Mouse (Mus musculus) forebrain, embryonic 16.5 days (tissue): ENCODE measurements around the gene Atad3a. TPM values are rescaled to one million over a fixed set of nuclear protein-coding genes. Genes with fewer than 3 reads are reported as not detected.

Experiments
- ATAC-seq: fragments of 200-750 bp; cut with Nextera tagmentation; 2 replicates; pipeline ENCODE4 v1.8.0; 2017; ENCODE audit warnings: mild to moderate bottlenecking, moderate library complexity
- H3K27ac ChIP-seq: fragments of 300-500 bp; sonication (generic); 2 replicates; pipeline ENCODE4 v1.5.1; 2014; ENCODE audit warnings: low read length, control low read depth
- H3K27me3 ChIP-seq: fragments of 300-500 bp; sonication (generic); replicated peaks from 2 replicates; pipeline ENCODE4 v1.6.1; 2014; ENCODE audit warnings: low read length; ENCODE audit not compliant: control insufficient read depth, insufficient read depth
- H3K36me3 ChIP-seq: fragments of 300-500 bp; sonication (generic); 2 replicates; pipeline ENCODE4 v1.6.1; 2014; ENCODE audit not compliant: control insufficient read depth, insufficient read depth
- H3K4me1 ChIP-seq: fragments of 300-500 bp; sonication (generic); replicated peaks from 2 replicates; pipeline ENCODE4 v1.6.1; 2014; ENCODE audit warnings: low read length; ENCODE audit not compliant: control insufficient read depth, insufficient read depth
- H3K4me2 ChIP-seq: fragments of 300-500 bp; sonication (generic); 2 replicates; pipeline ENCODE4 v1.6.1; 2014; ENCODE audit warnings: mild to moderate bottlenecking, low read length, control low read depth
- H3K4me3 ChIP-seq: fragments of 300-500 bp; sonication (generic); replicated peaks from 2 replicates; pipeline ENCODE4 v1.5.1; 2014; ENCODE audit warnings: mild to moderate bottlenecking, low read length, control low read depth
- H3K9ac ChIP-seq: fragments of 300-500 bp; sonication (generic); replicated peaks from 2 replicates; pipeline ENCODE4 v1.6.1; 2014; ENCODE audit warnings: low read depth, low read length, control low read depth
- H3K9me3 ChIP-seq: fragments of 300-500 bp; sonication (generic); 2 replicates; pipeline ENCODE4 v1.6.1; 2016; ENCODE audit warnings: low read length; ENCODE audit not compliant: control insufficient read depth
- WGBS: fragments of 180-500 bp; shearing (Covaris S2); extraction: QIAGEN DNeasy Blood & Tissue Kit; methylation state at CpG from one replicate; pipeline ENCODE4 v1.1.7; 2014; 5-methylcytosine and 5-hydroxymethylcytosine counted together
- polyA plus RNA-seq: library from polyadenylated mRNA; unstranded; fragments of >200 nt; fragmentation: Nextera tagmentation; extraction: Ambion mirVana; gene quantifications from 2 replicates; pipeline ENCODE4 v1.2.1, GENCODE M21; 2015

Gene Atad3a
- polyA plus RNA-seq: 98.2 and 101 TPM in 2 replicates

DNA sequence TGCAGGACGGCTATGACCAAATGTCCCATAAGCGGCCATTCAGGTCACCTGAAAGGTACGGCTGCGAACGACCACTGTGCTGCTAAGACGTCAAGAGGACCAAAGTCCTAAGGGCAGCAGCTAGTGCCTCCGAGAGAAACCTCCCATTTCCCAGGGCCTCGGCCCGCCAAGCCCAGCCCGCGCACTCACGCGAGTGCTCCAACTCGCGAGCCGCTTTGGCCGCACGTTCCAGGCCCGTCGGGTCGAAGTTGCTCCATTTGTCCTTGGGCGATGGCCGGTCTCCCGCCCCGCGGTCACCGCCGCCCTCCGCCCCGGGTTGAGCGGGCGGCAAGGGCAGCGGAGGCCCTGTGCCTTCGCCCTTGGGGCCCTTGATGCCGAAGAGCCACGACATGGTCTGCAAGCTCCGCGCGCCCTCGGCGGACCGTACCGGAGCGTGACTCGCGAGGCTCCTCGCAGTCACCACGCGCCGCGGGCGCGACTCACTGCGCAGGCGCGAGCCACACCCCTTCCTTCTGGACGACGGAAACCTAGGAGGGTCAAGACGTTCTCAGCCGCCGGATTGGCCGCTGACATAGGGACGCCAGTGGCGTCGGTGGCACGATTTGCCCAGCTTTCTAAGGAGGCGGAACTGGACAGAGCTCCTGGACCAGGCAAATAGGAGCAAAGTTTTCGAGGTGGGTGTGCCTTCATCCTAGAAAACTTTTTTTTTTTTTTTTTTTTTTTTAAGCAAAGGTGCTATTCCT lies at the start of gene Atad3a:
Gene Atad3a, minus strand, starts transcription at position 481 of the 743 bp plus-strand sequence.
- ATAC-seq: peak; percentile 96
- Histone ChIP-seq H3K4me1 (peaks cover 20% of the 10 kb centered on the region), H3K27ac (no peak within 1 kb of the TSS), H3K9ac (peak within 1 kb of the TSS; percentile 73), H3K9me3 (no peaks in the 10 kb centered on the region), H3K27me3 (no peaks in the 10 kb centered on the region), H3K4me3 (peak within 1 kb of the TSS; percentile 80), H3K4me2 (peak within 1 kb of the TSS; percentile 97), H3K36me3 (no peaks in the 10 kb centered on the region)
- WGBS: under 1% methylated on average over 67 of the region's 68 CpGs

GRCm38 (mm10) chr4:155807841-155808240 lies 46.9 kb upstream of the Atad3a start:
- no peak for ATAC-seq
- peaks cover 21% of the 10 kb centered on the region for H3K36me3 ChIP-seq
- no peaks in the 10 kb centered on the region for H3K9me3 ChIP-seq
- H3K4me2 ChIP-seq: no peak overlapping the region
- 92% methylated on average over 3 of the region's 3 CpGs for WGBS
- peaks cover 23% of the 10 kb centered on the region for H3K4me1 ChIP-seq
- H3K27ac ChIP-seq: no peak overlapping the region
- H3K27me3 ChIP-seq: no peaks in the 10 kb centered on the region
- no peak overlapping the region for H3K4me3 ChIP-seq
- no peak overlapping the region for H3K9ac ChIP-seq

DNA sequence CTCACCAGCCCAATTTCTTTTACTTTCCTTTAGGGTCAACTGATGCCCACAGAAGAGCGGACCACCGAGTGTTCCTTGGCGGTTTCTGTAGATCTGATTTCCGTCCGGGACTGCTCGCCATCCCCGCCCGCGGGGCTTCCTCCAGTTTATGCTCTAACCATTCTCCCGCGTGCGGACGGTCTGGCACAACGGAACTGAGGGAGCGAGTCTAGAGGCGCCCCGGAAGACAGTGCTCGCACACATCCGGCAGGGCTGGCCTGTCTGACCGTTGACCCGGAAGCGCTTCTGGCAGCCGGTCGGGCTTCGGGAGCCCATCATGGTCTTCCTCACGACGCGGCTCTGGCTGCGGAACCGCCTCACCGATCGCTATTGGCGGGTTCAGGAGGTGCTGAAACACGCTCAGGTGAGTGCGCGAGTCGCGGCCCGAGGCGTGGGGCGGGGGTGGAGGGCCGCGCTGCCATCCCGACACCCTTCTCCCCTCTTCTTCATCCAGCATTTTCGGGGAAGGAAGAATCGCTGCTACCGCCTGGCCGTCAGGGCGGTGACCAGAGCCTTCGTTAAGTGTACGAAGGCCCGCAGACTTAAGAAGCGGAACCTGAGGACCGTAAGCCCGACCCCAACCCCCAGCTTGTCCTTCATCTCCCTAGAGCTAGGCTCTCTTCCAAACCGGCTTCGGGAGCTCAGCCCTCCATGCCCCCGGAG lies 42.6 kb upstream of the Atad3a start:
- peak overlapping the region; percentile 79 for H3K4me2 ChIP-seq
- H3K9me3 ChIP-seq: no peaks in the 10 kb centered on the region
- H3K27ac ChIP-seq: peak overlapping the region; percentile 78
- H3K36me3 ChIP-seq: peaks cover 4% of the 10 kb centered on the region
- peak; percentile 99 for ATAC-seq
- peak overlapping the region; percentile 93 for H3K4me3 ChIP-seq
- H3K4me1 ChIP-seq: peaks cover 19% of the 10 kb centered on the region
- WGBS: under 1% methylated on average over 58 of the region's 58 CpGs
- no peaks in the 10 kb centered on the region for H3K27me3 ChIP-seq
- H3K9ac ChIP-seq: peak overlapping the region; percentile 83

DNA sequence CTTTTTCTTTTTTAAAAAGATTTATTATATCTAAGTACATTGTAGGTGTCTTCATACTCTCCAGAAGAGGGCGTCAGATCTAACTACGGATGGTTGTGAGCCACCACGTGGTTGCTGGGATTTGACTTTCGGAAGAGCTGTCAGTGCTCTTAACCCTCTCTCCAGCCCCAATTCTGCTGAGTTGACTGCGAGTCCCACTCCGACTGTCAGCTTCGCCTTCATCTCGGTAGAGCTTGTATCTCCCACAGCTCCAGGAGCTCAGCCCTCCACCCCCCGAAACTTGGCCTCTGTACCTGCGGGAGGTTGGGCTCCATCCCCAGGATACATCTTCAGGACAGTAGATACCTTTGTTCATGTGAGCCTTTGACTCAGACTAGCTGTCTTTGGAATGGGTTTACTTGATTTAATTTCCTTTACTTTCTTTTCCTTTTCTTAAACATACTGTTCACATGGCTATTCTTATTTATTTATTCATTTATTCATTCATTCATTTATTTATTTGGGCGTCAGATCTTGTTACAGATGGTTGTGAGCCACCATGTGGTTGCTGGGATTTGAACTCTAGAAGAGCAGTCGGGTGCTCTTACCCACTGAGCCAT lies 41.9 kb upstream of the Atad3a start, which contains the start of gene Mrpl20:
Gene Mrpl20, plus strand, starts transcription at position 138 of the 599 bp plus-strand sequence.
- WGBS: 14% methylated on average over 12 of the region's 12 CpGs
- H3K9ac ChIP-seq: peak within 1 kb of the TSS; percentile 83
- peak within 1 kb of the TSS; percentile 93 for H3K4me3 ChIP-seq
- H3K9me3 ChIP-seq: no peaks in the 10 kb centered on the region
- peaks cover 19% of the 10 kb centered on the region for H3K4me1 ChIP-seq
- peak within 1 kb of the TSS; percentile 78 for H3K27ac ChIP-seq
- peak within 1 kb of the TSS; percentile 79 for H3K4me2 ChIP-seq
- H3K36me3 ChIP-seq: peaks cover under 1% of the 10 kb centered on the region; the same call in 1 of the 2 replicates
- peak; percentile 27; the same call in 1 of the 2 replicates for ATAC-seq
- H3K27me3 ChIP-seq: no peaks in the 10 kb centered on the region

DNA sequence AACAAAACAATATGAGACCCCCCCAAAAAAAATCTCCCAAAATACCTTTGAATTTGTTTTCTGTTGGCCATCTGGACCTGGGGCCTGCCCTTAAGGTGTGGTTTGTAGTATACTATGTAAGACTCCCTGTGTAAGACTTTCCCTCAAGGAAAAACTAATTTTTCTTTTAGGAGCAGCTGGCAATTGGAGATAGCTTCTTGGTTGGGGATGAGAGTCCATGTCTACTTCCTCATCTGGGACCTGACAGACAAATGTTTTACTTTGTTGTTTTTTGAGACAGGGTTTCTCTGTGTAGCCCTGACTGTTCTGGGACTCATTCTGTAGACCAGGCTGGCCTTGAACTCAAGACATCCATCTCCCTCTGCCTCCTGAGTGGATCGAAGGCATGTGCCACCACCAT lies 41.2 kb upstream of the Atad3a start:
- no peak overlapping the region for H3K4me2 ChIP-seq
- H3K9me3 ChIP-seq: no peaks in the 10 kb centered on the region
- ATAC-seq: no peak
- H3K27ac ChIP-seq: no peak overlapping the region
- peaks cover 19% of the 10 kb centered on the region for H3K4me1 ChIP-seq
- H3K27me3 ChIP-seq: no peaks in the 10 kb centered on the region
- H3K9ac ChIP-seq: no peak overlapping the region
- WGBS: 86% methylated on average over 1 of the region's 1 CpGs
- no peaks in the 10 kb centered on the region for H3K36me3 ChIP-seq
- H3K4me3 ChIP-seq: no peak overlapping the region

- H3K27ac ChIP-seq: no peak overlapping the region
- H3K36me3 ChIP-seq: no peaks in the 10 kb centered on the region
- no peak overlapping the region for H3K4me3 ChIP-seq
- H3K9ac ChIP-seq: no peak overlapping the region
- H3K9me3 ChIP-seq: no peaks in the 10 kb centered on the region
- WGBS: 88% methylated on average over 2 of the region's 2 CpGs
- ATAC-seq: no peak
- 0 out of 2 replicates have a peak, but pooled peaks cover 2% of the 10 kb centered on the region for H3K27me3 ChIP-seq
- no peak overlapping the region for H3K4me2 ChIP-seq
- no peaks in the 10 kb centered on the region for H3K4me1 ChIP-seq
Observed at GRCm38 (mm10) chr4:155793730-155794129, 32.8 kb upstream of the Atad3a start.

DNA sequence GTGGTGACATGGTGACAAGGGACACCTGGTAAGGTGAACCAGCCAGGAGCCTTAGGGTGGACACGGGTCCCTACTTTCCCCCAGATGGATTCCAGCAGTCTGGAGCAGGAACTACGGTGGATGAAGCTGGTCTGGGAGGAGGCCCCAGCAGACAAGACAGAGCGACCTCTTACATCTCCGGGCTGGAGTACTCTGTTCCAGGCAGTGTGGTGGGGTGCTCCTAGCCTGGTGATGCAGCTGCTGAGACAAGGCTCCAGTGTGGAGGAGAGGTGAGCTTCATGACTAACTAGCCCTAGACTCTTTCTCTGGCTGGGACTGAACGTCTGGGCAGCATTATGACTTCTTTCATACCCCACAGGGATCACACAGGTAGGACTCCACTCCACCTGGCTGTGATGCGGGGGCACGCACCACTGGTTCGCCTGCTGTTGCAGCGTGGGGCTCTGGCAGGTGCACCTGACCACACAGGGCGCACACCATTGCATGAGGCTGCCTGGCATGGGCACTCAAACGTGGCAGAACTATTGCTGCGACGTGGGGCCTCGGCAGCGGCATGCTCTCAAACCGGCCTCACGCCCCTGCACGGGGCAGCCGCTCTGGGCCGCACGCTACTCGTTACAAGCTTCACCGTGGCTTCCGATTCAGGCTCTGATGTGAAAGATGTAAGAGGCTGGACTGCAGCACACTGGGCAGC lies 30.5 kb upstream of the Atad3a start:
- ATAC-seq: no peak
- Histone ChIP-seq H3K9me3 (no peaks in the 10 kb centered on the region), H3K36me3 (no peaks in the 10 kb centered on the region), H3K27me3 (0 out of 2 replicates have a peak, but pooled peaks cover 2% of the 10 kb centered on the region), H3K9ac (no peak overlapping the region), H3K27ac (no peak overlapping the region), H3K4me3 (no peak overlapping the region), H3K4me1 (no peaks in the 10 kb centered on the region), H3K4me2 (no peak overlapping the region)
- 77% methylated on average over 24 of the region's 24 CpGs for WGBS

DNA sequence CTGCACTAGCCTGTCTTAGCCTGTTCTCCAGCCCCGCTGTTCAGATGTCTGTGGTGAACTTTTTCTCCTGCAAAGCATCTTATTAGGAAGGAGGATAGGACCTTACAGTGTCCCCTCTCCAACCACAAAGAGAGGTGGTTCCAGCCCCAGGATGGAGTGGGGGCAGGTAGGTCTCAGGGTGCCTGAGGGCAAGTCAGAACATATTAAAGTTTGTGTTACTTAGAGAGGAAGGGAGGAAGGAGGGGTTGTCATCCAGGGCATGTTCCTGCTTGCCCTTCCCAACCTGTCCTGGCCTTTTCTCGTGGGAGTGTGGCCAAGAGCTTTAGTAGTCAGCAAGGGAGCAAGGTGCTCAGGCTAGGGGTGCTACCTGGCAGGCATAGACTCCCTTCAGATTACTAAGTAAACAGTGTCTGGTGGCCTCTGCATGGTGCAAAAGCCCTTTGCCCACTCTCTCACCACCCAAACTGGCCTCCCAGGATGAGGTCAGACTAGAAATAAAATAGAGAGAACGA lies 29.8 kb upstream of the Atad3a start:
- Histone ChIP-seq H3K36me3 (no peaks in the 10 kb centered on the region), H3K9me3 (no peaks in the 10 kb centered on the region), H3K4me2 (no peak overlapping the region), H3K27me3 (0 out of 2 replicates have a peak, but pooled peaks cover 2% of the 10 kb centered on the region), H3K9ac (no peak overlapping the region), H3K4me1 (no peaks in the 10 kb centered on the region), H3K4me3 (no peak overlapping the region), H3K27ac (no peak overlapping the region)
- ATAC-seq: no peak
- WGBS: 61% methylated on average over 3 of the region's 3 CpGs
